Mouse (Mus musculus): ENCODE data around the gene Cftr. TPM values are rescaled to one million over a fixed set of nuclear protein-coding genes. Genes with fewer than 3 reads are reported as not detected.

The Cftr gene
- polyA plus RNA-seq (2012; rRNA removed), result 0.01 and 0.02 TPM in 2 replicates

GRCm38 (mm10) chr6:18170311-18170922, at the start of gene Cftr:
TSS of gene Cftr (plus strand) at chr6:18170687.

Other genes with a start within 250 kb of the Cftr start
- 0.67 and 0.68 TPM in 2 replicates for gene Wnt2, start 140.1 kb upstream of the Cftr start, polyA plus RNA-seq (2012; rRNA removed)
- gene Asz1, start 61.6 kb upstream of the Cftr start, polyA plus RNA-seq (2012; rRNA removed), result 0.02 and 0.03 TPM in 2 replicates

Data from liver, embryonic 14 days (tissue).